Mouse (Mus musculus) T-helper 17 cell (primary cell): ENCODE data around the gene Exoc6b.

Experiments used
- in situ Hi-C, 2 experiments: fragments of 300-600 bp; cut with MboI, MseI; formaldehyde crosslinking; loops; 1 replicate in 1 of 2; 2 replicates in 1 of 2; pipeline ENCODE4 v1.15.1; 2025; ENCODE audit warnings: high pct_unique_total_duplicates in 2 of 2

The Exoc6b gene

GRCm38 (mm10) chr6:84883720-84884119 lies 185.6 kb downstream of the Exoc6b start:
- in situ Hi-C loops, result loop anchor here in 1 of 2 experiments (5.0 kb wide), 1 partner anchor 96 kb away; no protein-coding TSS in a partner anchor

DNA sequence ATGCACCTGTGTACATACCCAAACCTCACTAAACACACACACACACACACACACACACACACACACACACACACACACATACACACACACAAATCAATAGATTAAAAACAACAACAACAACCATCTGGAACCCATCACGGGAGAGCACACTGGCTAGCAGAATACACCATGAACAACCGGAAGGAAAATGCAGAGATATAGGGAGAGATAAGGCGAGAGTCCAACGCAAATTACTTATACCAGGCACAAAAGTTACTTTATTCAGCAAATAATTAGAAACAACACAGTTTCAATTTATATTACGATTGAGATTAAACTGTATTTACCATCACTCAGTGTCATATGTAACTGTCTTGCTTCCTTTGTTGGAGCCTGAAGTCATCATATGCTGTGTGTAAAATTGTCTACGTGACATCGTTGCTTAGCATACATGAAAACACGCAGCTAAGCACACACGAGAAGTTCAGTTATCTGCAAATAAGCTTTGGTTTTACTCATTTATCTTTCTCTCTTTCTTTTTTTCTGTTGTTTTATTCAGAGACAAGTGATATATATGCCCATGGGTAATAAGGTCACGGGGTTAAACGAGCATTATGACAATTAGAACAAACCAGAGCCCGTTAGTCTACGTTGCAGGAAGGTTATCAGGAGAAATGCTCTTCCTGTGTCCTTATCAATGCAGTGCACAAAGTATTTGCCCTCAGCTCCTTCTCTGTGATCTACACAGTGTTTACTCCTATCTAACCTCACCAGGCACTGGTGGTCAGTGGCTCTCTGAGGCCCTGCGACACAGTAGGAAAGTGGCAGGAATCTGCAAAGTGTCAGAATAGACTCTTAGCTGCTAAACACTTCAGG lies 186.4 kb downstream of the Exoc6b start:
- in situ Hi-C loops, result loop anchor here in 1 of 2 experiments (5.0 kb wide), 1 partner anchor 96 kb away; no protein-coding TSS in a partner anchor

DNA sequence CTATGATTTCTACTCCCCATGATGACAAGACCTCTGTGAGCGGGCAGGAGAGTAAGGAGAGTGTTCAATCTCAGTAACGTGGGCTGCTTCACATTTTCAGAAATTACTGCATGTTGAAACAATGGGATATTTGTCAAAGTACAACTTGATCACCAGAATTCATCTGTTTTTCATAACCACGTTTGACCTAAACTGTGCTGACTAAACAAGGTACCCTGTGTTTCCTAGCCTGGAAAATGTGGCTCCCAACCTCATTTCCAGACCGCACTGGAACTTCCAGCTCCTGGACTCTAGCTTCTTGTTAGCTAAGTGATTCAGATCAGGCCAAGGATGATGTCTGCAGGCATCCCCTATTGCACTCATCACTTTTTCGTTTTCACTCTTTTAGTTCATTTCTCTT lies 193.4 kb downstream of the Exoc6b start:
- in situ Hi-C loops, result loop anchor here in 1 of 2 experiments (10.0 kb wide), 1 partner anchor 1109 kb away; no protein-coding TSS in a partner anchor

DNA sequence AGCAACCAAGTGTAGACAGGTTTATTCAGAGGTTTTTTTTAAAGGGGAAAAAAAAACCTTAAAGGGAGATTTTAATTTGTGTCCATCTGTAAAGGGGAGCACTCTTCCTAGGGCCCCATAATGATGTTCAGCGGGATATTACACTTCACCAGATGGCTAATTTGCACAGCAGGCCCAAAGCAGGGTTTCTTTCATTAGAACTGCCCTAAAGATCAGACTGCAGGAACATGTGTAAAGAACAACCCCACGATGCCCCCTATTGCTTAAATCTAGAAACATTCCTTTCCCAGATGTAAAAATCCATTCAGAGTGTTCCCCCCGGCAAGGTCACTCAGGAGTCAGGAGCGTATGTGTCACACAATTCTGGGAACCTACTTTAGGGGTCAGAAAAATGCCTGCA lies 202.2 kb downstream of the Exoc6b start:
- in situ Hi-C loops, result no loop called here

GRCm38 (mm10) chr6:84864625-84865024 lies 204.7 kb downstream of the Exoc6b start:
- in situ Hi-C loops, result no loop called here

DNA sequence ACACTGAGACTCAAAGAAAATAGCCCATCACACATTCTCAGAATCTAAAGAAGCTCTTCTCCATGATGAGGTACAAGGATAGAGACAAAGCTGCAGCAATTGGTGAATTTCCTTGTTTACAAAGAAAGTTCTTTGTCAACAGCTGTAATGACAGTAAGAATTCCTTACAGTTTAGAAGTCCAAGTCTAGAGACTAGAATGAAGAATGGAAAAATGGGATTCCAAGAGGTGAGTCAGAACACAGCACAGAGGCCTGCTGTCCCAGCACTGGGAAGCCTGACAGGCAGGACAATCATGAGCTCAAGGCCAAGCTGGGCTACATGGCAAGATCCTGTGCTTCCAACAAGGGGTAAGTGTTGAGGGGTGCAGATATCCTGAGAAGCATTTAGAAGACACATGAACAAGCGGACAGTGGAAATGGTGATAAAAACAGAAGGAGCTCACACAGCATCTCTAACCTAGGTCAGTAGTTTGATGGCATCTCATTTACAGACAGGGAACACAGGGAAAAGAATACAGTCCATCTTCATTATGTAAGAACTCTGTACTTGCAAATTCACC lies 205.4 kb downstream of the Exoc6b start:
- in situ Hi-C loops, result no loop called here

DNA sequence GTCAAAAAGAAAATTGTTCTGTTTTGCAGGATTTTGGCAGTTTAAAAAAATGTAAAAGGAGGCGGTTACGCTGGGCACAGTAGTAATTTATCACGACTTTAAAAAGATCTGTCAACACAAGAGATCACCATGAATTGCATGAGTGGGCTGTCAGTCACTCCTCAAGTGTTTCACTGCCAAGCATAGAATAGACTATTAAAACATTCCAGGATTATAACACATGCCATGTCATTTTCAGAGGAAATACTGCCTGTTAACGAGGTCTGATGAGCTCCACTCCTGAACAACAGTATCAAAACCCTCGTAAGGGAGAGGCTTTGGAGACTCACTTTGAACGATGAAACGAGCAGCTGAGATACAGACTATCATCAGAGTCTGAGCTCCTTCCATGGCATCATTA lies 223.6 kb downstream of the Exoc6b start:
- in situ Hi-C loops, result no loop called here

- in situ Hi-C loops, result no loop called here
These were observed 228.2 kb downstream of the Exoc6b start for GRCm38 (mm10) chr6:84841138-84841537.

DNA sequence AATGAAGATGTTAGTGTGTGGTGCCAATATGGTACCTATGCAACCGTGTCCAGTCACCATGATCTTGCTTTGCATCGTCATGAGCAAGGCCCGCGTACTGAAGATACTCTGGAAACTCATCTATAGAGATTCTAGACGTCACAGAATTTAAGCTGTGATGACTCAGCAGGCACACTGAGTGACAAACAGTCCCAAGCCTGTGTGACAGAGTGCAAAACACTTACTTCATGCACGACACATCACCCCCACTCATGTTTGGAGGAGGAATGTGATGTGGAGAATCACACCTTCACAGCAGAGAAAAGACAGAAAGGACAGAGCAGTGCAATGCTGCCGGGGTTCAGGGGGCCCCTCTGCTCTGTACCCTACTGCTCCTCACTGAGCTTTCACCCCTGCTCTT lies 261.8 kb downstream of the Exoc6b start:
- in situ Hi-C loops, result no loop called here

- in situ Hi-C loops, result no loop called here
These were observed 263.1 kb downstream of the Exoc6b start for GRCm38 (mm10) chr6:84806132-84806730.

DNA sequence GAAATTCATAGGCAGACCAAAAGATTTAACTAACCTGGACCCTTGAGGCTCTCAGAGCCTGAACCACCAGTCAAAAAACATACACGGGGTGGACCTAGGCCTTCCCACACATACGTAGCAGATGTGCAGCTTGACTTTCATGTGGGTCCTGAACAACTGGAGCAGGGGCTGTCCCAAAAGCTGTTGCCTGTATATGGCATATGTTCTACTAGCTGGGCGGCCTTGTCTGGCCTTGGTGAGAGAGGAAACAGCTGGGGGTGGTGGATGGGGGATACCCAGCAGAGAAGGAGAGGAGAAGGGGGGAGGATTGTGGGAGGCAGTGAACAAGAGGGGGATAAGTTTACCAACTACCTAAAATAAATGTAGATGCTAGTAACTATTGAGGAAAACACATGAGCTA lies 270.6 kb downstream of the Exoc6b start:
- in situ Hi-C loops, result no loop called here

DNA sequence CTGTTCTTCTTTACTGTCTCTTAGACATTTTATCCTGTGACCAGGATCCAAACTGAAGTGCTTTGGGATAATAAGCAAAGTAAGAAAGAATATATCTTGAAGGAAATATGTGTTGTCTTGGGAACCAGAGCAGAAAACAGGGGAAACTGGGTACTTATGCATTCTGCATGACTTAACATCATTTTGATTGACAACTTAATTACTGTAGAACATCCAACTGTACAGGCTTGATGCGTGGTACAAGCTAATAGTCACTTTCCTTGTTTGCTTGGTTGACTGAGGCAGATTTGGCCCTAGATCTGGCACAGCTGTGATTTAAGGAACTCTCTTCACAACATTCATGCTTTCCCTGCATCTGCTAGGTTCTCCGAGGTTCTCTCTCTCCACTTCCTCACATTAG lies 285.3 kb downstream of the Exoc6b start:
- in situ Hi-C loops, result no loop called here

- in situ Hi-C loops, result no loop called here
These were observed 289.3 kb downstream of the Exoc6b start for GRCm38 (mm10) chr6:84779987-84780386.

DNA sequence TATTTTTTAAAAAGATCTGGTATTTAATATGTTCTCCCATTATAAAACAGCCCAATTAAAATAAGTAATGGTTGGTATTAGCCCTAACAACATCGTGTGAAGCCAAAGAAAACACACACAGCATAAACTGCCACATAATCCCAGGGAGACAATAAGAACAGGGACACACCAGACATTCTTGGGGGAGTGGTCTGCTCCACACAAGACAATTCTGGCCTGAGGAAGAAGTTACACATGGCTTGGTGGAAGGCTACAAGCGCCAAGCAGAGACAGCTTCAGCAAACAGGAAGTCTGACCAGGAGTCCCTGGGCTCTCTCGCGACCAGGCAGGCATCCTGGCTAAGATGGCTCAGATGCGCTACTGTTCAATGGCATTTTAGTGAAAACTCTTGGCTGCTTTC lies 290.3 kb downstream of the Exoc6b start:
- in situ Hi-C loops, result no loop called here

DNA sequence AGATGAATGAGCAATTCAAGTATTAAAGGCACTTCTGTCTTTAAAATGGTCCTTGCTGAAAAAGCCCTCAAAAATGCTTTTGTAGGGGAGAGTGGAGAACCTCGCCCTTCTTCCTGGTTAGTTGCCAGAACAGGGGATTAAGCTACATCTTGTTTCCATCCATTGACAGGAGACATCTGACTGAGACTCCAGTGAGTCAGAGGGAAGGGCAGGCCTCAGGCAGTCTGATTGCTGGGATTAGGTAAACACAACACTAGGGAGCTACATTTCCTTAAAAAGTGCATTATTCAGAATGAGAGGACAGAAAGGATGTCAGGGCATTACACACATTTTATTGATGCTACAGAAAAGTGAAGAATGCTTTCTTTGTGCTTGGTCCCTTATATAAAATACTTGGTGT lies 293.4 kb downstream of the Exoc6b start:
- in situ Hi-C loops, result no loop called here

DNA sequence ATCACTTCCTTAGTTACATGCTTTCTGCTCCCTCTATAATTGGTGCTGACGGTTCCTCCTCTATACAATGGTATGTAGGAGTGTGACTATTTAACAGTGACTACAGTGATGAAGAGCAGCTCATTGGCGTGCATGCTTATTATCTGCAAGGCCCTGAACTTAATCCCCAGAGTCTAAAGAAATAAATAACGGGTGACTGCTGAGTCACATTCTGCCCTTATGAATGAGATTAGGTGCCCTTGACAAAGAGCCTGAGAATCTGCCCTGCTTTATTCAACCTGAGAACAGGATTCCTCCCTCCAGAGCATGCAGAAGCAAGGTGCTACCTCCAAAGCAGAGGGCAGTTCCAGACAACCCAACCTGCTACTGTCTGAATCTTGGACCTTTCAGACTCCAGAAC lies 314.0 kb downstream of the Exoc6b start:
- in situ Hi-C loops, result no loop called here

- in situ Hi-C loops, result no loop called here
These were observed 316.4 kb downstream of the Exoc6b start for GRCm38 (mm10) chr6:84752806-84753420.

- in situ Hi-C loops, result no loop called here
These were observed 317.9 kb downstream of the Exoc6b start for GRCm38 (mm10) chr6:84751409-84751808.

DNA sequence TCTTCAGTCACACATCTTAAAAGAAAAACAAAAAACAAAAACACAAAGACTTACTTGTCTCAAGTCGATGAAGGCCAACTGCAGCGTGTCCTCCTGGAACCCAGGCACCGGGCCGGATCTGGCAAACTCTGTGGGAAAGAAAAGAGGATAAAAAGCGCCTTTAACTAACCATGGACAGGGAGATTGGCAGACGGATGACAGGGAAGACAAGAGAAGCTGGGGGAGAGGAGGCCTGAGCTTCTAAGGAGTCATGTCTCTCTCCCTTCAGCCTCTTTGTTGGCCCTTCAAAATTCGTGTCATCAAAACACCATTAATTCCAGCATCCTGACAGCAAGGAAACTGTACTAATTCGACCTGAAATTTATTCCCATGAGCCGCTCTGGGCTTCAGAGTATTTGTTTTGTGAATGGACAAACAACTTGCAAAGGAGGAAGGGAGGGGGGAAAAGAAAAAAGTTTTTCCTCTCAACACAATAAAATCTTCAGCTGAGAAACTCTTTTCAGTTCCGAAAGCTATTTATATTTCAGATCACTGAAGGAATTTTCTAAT lies 322.4 kb downstream of the Exoc6b start:
- in situ Hi-C loops, result no loop called here

GRCm38 (mm10) chr6:84746193-84746846 lies 323.0 kb downstream of the Exoc6b start:
- in situ Hi-C loops, result no loop called here

DNA sequence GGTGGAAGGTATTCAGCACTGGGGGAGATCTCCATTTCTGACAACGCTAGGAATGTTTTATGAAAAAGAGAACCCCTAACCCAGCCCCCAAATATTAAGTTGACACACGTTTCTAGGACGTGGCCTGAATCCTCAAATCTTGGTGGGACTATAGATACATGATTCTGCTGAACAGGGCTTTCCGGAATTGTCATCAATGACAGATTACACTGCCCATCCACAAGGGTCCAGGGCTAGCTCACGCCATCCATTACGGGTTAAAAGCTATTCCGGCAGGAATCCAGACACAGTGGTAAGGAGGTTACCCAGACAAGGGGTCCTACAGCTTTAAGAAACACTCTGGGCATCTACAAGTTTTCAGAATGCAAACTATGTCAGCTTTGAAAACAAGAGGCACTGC lies 323.7 kb downstream of the Exoc6b start:
- in situ Hi-C loops, result no loop called here
